ENCODE assay signal across 10 mouse cellular contexts in genomic region chr9:61680911-61681311, GRCm38 (mm10).
DNase-seq lines count a peak whose midpoint lies in the region; ATAC-seq and TF ChIP-seq lines count a peak whose summit lies in the region.
"Had no signal": no experiment of that assay in that cellular context is flagged by ENCODE, and none has a peak within 500 bp of the region (broad histone marks: within the 10 kb centered on the region; RNA-seq: fewer than 3 reads in every experiment).

No protein-coding gene starts in this region.

- no peak overlapping the region for H3K9ac ChIP-seq in lung, postnatal 0 days (replicated peaks; ENCODE audit: low read depth)

- H3K4me3 ChIP-seq in lung, postnatal 0 days (ENCODE audit: low read depth, low read length), result no peak overlapping the region
- H3K4me3 ChIP-seq in lung, adult 2 months (replicated peaks; ENCODE audit: extremely low read depth, low read depth, low read length), result no peak overlapping the region
- H3K4me3 ChIP-seq in layer of hippocampus, adult 2 months, result no peak overlapping the region
- H3K4me3 ChIP-seq: heart, adult 2 months had no signal

- no peak for ATAC-seq in lung, postnatal 0 days

- TF ChIP-seq EP300 in lung, postnatal 0 days (IDR thresholded peaks at IDR 0.05), result no peak

- H3K4me1 ChIP-seq in lung, postnatal 0 days (ENCODE audit: insufficient read depth, low read depth, low read length), result no peaks in the 10 kb centered on the region
- H3K4me1 ChIP-seq in lung, adult 2 months (ENCODE audit: control insufficient read depth, insufficient read depth, low read length), result no peaks in the 10 kb centered on the region

- peak; percentile 49 for DNase-seq in lung, postnatal 0 days (ENCODE audit: low spot score)
- no peak for DNase-seq in lung, adult 2 months
- peak; percentile 84 for DNase-seq in MEL-GATA-1-ER (ENCODE audit: extremely low read depth, low read depth)
- DNase-seq in lung, postnatal 36 days, result peak; percentile 61
- DNase-seq in thymus, postnatal 0 days (ENCODE audit: low spot score), result peak; percentile 84
- no peak for DNase-seq in layer of hippocampus, adult 2 months (ENCODE audit: low spot score in 2 of 2)
- DNase-seq in cerebellum, adult 9-10 months, result no peak
- DNase-seq in adrenal gland, postnatal 10 days, result no peak

- no peaks in the 10 kb centered on the region; the same call in 1 of the 2 replicates for H3K27me3 ChIP-seq in lung, postnatal 0 days (replicated peaks; ENCODE audit: insufficient read depth, low read length)

- H3K4me2 ChIP-seq in lung, postnatal 0 days (replicated peaks; ENCODE audit: low read depth, low read length), result no peak overlapping the region

- no peaks in the 10 kb centered on the region for H3K9me3 ChIP-seq in lung, postnatal 0 days (ENCODE audit: low read length)

- H3K36me3 ChIP-seq in lung, postnatal 0 days (ENCODE audit: insufficient read depth, low read length), result no peaks in the 10 kb centered on the region

- no peak overlapping the region for H3K27ac ChIP-seq in lung, postnatal 0 days (ENCODE audit: low read length)
- no peak overlapping the region for H3K27ac ChIP-seq in layer of hippocampus, adult 2 months
- H3K27ac ChIP-seq: heart, adult 2 months; macrophage had no signal

- WGBS in lung, postnatal 0 days, result 41% methylated on average over 5 of the region's 6 CpGs
- 50% methylated on average over 6 of the region's 6 CpGs for WGBS in lung, adult 2 months

- TF ChIP-seq CTCF in lung, postnatal 0 days (IDR thresholded peaks at IDR 0.05), result no peak
- no peak for TF ChIP-seq CTCF in lung, adult 2 months (IDR thresholded peaks at IDR 0.05; ENCODE audit: insufficient read depth, low read length)
- TF ChIP-seq CTCF in layer of hippocampus, adult 2 months (conservative IDR thresholded peaks at IDR 0.05), result no peak

- no peak for TF ChIP-seq POLR2A in lung, adult 2 months (IDR thresholded peaks at IDR 0.05; ENCODE audit: borderline replicate concordance, extremely low read depth, low read depth, low read length)

Comparison
In these comparisons a context has a peak if more than half of its experiments do, and no peak if none do; other contexts are left out.
1. DNase-seq: peak in lung, postnatal 0 days (single experiment), MEL-GATA-1-ER (single experiment), lung, postnatal 36 days (single experiment) and thymus, postnatal 0 days (single experiment); none in lung, adult 2 months (single experiment), layer of hippocampus, adult 2 months (0 of 2), cerebellum, adult 9-10 months (single experiment) and adrenal gland, postnatal 10 days (single experiment).